Mouse (Mus musculus) limb, embryonic 12.5 days (tissue): ENCODE measurements around the gene Polr3h. TPM values are rescaled to one million over a fixed set of nuclear protein-coding genes. Genes with fewer than 3 reads are reported as not detected.

Source experiments
- ATAC-seq: fragments of 200-750 bp; cut with Nextera tagmentation; 2 replicates; pipeline ENCODE4 v1.8.0; 2017; ENCODE audit warnings: low read depth, moderate TSS enrichment; ENCODE audit not compliant: insufficient number of reproducible peaks, insufficient read depth, low FRiP score, low TSS enrichment
- H3K27ac ChIP-seq: fragments of 300-500 bp; sonication (generic); 2 replicates; pipeline ENCODE4 v1.5.1; 2016; ENCODE audit warnings: mild to moderate bottlenecking, moderate library complexity
- H3K27me3 ChIP-seq: fragments of 300-500 bp; sonication (generic); 2 replicates; pipeline ENCODE4 v1.6.1; 2016; ENCODE audit warnings: mild to moderate bottlenecking, moderate library complexity
- H3K36me3 ChIP-seq: fragments of 300-500 bp; sonication (generic); 2 replicates; pipeline ENCODE4 v1.6.1; 2016; ENCODE audit warnings: mild to moderate bottlenecking, moderate library complexity
- H3K4me1 ChIP-seq: fragments of 300-500 bp; sonication (generic); replicated peaks from 2 replicates; pipeline ENCODE4 v1.6.1; 2016
- H3K4me2 ChIP-seq: fragments of 300-500 bp; sonication (generic); 2 replicates; pipeline ENCODE4 v1.6.1; 2016; ENCODE audit warnings: mild to moderate bottlenecking, moderate library complexity
- H3K4me3 ChIP-seq: fragments of 300-500 bp; sonication (generic); replicated peaks from 2 replicates; pipeline ENCODE4 v1.5.1; 2016; ENCODE audit warnings: mild to moderate bottlenecking
- H3K9ac ChIP-seq: fragments of 300-500 bp; sonication (generic); replicated peaks from 2 replicates; pipeline ENCODE4 v1.6.1; 2016; ENCODE audit warnings: mild to moderate bottlenecking, moderate library complexity
- H3K9me3 ChIP-seq: fragments of 300-500 bp; sonication (generic); 2 replicates; pipeline ENCODE4 v1.6.1; 2016; ENCODE audit warnings: mild to moderate bottlenecking, moderate library complexity
- WGBS: fragments of 180-500 bp; shearing (Covaris S2); methylation state at CpG from one replicate; pipeline ENCODE4 v1.1.7; 2016; 5-methylcytosine and 5-hydroxymethylcytosine counted together
- polyA plus RNA-seq: library from polyadenylated mRNA; unstranded; fragments of >200 nt; fragmentation: Nextera tagmentation; extraction: Ambion mirVana; gene quantifications from 2 replicates; pipeline ENCODE4 v1.2.1, GENCODE M21; 2016

Polr3h gene
- polyA plus RNA-seq, 1 experiment from 2014 or later = 62.4 TPM

DNA sequence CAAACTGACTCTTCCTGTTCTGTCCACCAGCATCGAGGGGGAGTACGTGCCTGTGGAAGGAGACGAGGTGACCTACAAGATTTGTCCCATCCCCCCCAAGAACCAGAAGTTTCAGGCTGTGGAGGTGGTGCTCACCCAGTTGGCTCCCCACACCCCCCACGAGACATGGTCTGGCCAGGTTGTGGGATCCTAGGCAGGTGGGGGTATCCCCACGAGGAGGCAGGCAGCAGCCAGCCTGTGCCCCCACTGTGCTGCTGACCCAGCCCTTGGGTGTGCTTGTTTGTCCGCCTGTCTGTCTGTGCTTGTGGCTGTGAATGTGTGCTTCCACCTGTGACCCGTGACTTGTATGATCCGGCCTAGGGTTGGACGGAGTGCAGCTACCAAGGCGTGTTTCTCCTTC lies 23.0 kb upstream of the Polr3h start:
- Histone ChIP-seq H3K27ac (no peak overlapping the region), H3K9ac (no peak overlapping the region), H3K27me3 (no peaks in the 10 kb centered on the region), H3K4me1 (no peaks in the 10 kb centered on the region), H3K9me3 (no peaks in the 10 kb centered on the region), H3K4me3 (no peak overlapping the region), H3K4me2 (no peak overlapping the region), H3K36me3 (peaks cover 4% of the 10 kb centered on the region)
- WGBS = 81% methylated on average over 10 of the region's 10 CpGs
- no peak for ATAC-seq

DNA sequence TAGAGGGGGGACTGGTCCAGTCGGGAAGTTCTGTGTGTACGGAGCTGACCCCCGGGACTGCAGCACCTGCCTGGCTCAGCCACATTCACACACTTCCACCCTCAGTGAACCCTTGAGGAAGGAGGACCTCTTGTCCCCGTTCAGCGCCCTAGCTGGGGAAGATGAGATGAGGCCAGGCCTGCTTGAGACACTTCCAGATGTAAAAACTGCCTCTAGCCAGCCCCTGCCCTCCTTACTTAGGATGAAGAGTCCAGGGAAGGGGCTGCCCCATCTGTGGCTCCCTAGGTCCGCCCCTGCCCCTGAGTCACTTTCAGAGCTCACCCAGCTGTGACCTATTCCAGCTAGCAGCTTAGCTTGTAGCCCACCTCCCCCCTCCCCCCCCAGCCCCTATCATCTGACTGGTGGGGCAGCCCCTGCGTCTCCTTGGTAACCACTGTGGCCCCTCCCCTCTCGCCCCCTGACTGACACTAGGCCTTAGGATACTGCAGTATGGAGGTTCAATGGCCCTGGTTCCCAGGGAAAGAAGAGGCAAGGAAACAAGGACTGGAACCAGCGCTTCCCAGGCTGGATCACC lies 17.2 kb upstream of the Polr3h start:
- 0 out of 2 replicates have a peak, but pooled peaks cover 3% of the 10 kb centered on the region for H3K36me3 ChIP-seq
- 0 out of 2 replicates have a peak, but pooled peaks have one; percentile 24 for ATAC-seq
- 0 out of 2 replicates have a peak overlapping the region, but pooled peaks have one; percentile 18 for H3K9ac ChIP-seq
- no peak overlapping the region for H3K4me3 ChIP-seq
- H3K9me3 ChIP-seq = no peaks in the 10 kb centered on the region
- H3K4me1 ChIP-seq = peaks cover 15% of the 10 kb centered on the region
- 16% methylated on average over 9 of the region's 9 CpGs for WGBS
- no peak overlapping the region for H3K27ac ChIP-seq
- H3K4me2 ChIP-seq = no peak overlapping the region
- H3K27me3 ChIP-seq = no peaks in the 10 kb centered on the region

DNA sequence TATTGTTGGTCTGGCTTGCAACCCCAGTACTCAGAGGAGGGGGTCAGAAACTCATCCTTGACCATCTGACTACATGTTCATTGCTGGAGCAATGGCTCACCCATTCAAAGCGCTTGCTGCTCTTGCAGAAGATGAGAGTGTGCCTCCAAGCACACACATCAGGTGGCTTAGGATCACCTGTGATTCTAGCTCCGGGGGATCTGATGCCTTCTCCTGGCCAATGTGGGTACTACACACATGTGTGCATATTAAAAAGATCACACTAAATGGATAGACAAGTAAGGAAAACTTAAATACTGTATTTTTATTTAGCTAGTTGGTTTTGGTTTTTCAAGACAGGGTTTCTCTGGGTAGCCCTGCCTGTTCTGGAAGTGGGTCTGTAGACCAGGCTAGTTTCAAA lies 15.0 kb upstream of the Polr3h start:
- Histone ChIP-seq H3K9me3 (no peaks in the 10 kb centered on the region), H3K27me3 (peaks cover 7% of the 10 kb centered on the region), H3K4me2 (no peak overlapping the region), H3K4me1 (peaks cover 38% of the 10 kb centered on the region), H3K27ac (no peak overlapping the region), H3K4me3 (no peak overlapping the region), H3K36me3 (no peaks in the 10 kb centered on the region), H3K9ac (no peak overlapping the region)
- no peak for ATAC-seq
- WGBS = 87% methylated on average over 2 of the region's 2 CpGs

DNA sequence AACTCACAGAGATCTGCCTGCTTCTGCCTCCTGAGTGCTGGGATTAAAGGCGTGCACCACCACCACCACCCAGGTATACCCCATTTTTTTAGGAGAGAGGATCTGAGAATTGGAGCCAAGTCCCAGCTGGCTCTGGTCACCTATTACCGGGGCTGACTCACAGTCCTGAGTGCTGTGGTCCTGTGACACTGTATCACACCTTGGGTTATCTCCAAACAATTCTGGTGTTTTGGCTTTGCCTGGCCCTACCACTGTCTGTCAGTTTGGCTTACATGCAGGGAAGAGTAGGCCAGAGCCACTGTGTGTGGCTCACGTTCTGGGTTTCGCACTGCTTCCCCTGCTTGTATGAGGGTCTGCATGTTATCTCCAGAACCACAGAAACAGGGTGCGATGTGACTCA lies 14.2 kb upstream of the Polr3h start:
- Histone ChIP-seq H3K9me3 (no peaks in the 10 kb centered on the region), H3K36me3 (no peaks in the 10 kb centered on the region), H3K4me2 (no peak overlapping the region), H3K4me1 (peaks cover 40% of the 10 kb centered on the region), H3K9ac (no peak overlapping the region), H3K4me3 (no peak overlapping the region), H3K27me3 (peaks cover 7% of the 10 kb centered on the region), H3K27ac (no peak overlapping the region)
- ATAC-seq = no peak
- 91% methylated on average over 5 of the region's 5 CpGs for WGBS

DNA sequence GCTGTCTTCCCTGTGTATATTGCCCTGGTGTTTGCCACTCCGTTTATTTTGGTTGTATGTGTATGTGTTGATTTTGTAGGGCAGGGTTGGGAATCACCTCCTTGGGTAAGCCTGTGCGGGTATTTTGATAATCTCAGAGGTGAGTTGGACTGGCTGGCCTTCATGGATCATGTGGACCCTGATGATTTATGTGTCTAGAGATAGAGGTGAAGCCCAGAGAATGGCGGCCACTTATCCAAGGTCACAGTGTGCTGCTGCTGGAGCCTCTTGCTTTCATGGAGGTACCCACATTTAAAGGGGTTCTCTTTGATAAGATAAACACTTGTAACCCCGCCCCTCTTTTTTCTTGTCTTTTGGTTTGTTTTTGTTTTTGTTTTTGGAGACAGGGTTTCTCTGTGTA lies 13.7 kb upstream of the Polr3h start:
- peaks cover 40% of the 10 kb centered on the region for H3K4me1 ChIP-seq
- no peak overlapping the region for H3K27ac ChIP-seq
- no peaks in the 10 kb centered on the region for H3K36me3 ChIP-seq
- H3K9ac ChIP-seq = no peak overlapping the region
- H3K27me3 ChIP-seq = peaks cover 7% of the 10 kb centered on the region
- WGBS = 88% methylated on average over 4 of the region's 4 CpGs
- ATAC-seq = no peak
- no peaks in the 10 kb centered on the region for H3K9me3 ChIP-seq
- H3K4me2 ChIP-seq = no peak overlapping the region
- no peak overlapping the region for H3K4me3 ChIP-seq

DNA sequence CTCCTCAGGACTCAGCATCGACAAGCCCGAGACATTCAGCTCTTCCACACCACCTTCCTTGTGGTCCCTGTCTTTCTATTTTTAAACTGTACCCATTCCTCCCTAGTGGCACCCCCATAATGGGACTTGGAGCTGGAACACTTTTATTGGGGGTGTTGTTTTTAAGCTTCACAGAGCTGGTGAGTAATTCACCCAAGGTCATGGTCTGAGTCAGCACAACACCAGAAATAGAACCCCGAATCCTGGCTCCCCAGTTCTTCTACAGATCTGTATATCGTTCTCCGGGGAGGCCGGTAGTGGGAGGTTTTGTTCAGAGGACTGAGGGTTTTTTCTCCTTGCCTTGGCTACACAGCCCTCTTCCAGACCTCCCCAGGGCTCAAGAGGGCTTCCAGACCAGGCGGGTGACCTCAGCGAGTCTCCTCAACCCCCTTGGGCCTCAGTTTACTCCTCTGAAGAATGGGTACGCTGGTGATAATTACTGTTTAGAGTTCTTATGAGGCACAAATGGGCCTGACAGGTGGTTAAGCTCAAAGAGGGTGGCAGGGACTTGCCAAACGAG lies 13.2 kb upstream of the Polr3h start:
- Histone ChIP-seq H3K4me1 (peaks cover 40% of the 10 kb centered on the region), H3K9ac (no peak overlapping the region), H3K9me3 (no peaks in the 10 kb centered on the region), H3K27me3 (peaks cover 7% of the 10 kb centered on the region), H3K27ac (no peak overlapping the region), H3K4me3 (no peak overlapping the region), H3K4me2 (no peak overlapping the region), H3K36me3 (no peaks in the 10 kb centered on the region)
- no peak for ATAC-seq
- 85% methylated on average over 10 of the region's 10 CpGs for WGBS

DNA sequence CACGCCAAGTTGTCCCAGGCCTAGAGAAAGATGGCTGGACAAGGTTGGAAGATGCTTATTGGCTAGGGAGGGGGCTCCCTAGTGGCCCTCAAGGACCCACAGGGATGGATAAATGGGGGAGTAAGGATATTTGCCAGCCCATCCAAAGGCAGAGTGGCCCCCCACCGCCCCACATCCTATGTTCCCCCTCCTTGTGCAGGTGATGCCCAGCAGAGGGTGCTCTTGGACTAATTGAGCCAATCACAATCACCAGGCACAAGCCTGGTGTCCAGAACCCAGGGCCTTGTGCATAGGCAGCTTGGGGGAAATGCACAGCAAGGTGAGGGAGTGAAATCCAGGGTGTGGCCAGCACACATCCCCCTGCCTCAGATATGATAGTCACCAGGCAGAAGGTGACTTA lies 12.2 kb upstream of the Polr3h start:
- WGBS = 37% methylated on average over 2 of the region's 2 CpGs
- ATAC-seq = no peak
- no peak overlapping the region for H3K4me3 ChIP-seq

DNA sequence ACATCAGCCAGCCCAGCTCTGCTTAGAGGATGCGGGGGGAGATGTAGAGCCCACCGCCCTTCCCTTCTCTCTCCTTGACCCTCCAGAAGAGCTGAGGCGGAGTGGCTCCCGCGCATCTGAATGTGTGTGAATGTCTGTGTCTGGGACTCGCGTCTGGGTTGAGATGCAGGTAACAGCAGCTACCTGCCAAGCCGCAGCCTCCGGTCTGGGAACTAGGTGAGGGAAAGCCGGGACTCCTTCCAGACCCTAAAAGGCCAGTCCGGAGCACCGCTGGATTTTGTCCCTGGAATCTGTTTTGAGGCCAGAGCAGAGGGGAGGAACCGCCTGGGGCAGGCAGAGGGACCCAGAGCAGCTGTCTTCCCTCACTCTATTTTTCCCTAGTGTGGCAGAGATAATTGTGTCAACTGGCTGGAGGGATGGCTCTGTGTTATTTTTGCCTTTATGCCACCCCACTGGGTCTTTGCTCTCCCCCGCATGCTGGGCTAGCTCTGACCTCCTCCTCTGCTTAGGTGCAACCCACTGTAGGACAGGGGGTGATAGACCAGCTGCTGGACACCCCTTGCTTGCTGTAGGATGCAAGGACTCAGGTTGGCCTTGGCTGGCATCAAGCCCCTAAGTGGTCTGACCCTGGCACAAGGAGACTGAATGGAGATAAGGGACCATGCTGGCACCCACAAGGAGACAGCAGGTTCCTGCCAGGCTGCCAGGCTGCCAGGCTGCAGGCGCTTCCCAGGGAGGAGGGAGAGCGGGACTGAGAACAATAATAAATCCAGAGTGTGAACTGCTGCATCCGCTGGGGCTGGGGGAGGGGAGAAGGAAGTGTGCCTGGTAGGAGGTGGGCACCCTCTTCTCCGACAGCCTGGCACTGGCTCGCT lies 11.3 kb upstream of the Polr3h start:
- peak; percentile 18; the same call in 1 of the 2 replicates for ATAC-seq
- Histone ChIP-seq H3K9me3 (no peaks in the 10 kb centered on the region), H3K4me3 (peak overlapping the region; percentile 49), H3K4me1 (peaks cover 32% of the 10 kb centered on the region), H3K36me3 (no peaks in the 10 kb centered on the region), H3K27me3 (peaks cover 7% of the 10 kb centered on the region), H3K9ac (peak overlapping the region; percentile 61), H3K27ac (no peak overlapping the region), H3K4me2 (peak overlapping the region; percentile 72)
- WGBS = 11% methylated on average over 19 of the region's 19 CpGs

More for the DNA sequence above, 12.2 kb upstream of the Polr3h start:
- H3K27ac ChIP-seq = no peak overlapping the region
- no peak overlapping the region for H3K9ac ChIP-seq
- peaks cover 7% of the 10 kb centered on the region for H3K27me3 ChIP-seq
- peaks cover 36% of the 10 kb centered on the region for H3K4me1 ChIP-seq
- no peaks in the 10 kb centered on the region for H3K36me3 ChIP-seq
- no peaks in the 10 kb centered on the region for H3K9me3 ChIP-seq
- no peak overlapping the region; the same call in 1 of the 2 replicates for H3K4me2 ChIP-seq

DNA sequence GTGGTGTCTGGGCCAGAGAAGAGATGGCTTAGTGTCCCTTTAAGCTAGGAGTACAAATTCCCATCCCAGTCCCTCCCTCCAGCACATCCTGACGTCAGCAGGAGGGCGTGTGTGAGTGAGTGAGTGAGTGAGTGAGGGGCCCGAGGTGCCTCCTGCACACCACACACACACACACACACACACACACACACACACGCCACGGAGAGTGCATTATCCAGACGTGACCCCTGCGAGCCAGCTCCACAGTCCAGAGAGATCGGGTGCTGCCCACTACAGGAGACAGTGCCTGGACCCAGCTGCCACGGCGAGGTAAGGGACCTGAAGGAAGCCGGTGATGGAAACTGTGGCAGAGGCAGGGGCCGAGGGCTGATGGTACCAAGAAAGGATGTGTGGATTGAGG lies 10.6 kb upstream of the Polr3h start, which contains the start of gene Csdc2:
Csdc2 (plus strand) TSS at position 81 of the 400 bp plus-strand sequence.
- Histone ChIP-seq H3K36me3 (no peaks in the 10 kb centered on the region), H3K27me3 (peaks cover 7% of the 10 kb centered on the region), H3K9ac (peak within 1 kb of the TSS; percentile 61), H3K4me1 (peaks cover 32% of the 10 kb centered on the region), H3K4me2 (peak within 1 kb of the TSS; percentile 72), H3K4me3 (peak within 1 kb of the TSS; percentile 49), H3K27ac (0 out of 2 replicates have a peak within 1 kb of the TSS, but pooled peaks have one; percentile 56), H3K9me3 (no peaks in the 10 kb centered on the region)
- peak; percentile 55 for ATAC-seq
- 0% methylated on average over 12 of the region's 12 CpGs for WGBS

DNA sequence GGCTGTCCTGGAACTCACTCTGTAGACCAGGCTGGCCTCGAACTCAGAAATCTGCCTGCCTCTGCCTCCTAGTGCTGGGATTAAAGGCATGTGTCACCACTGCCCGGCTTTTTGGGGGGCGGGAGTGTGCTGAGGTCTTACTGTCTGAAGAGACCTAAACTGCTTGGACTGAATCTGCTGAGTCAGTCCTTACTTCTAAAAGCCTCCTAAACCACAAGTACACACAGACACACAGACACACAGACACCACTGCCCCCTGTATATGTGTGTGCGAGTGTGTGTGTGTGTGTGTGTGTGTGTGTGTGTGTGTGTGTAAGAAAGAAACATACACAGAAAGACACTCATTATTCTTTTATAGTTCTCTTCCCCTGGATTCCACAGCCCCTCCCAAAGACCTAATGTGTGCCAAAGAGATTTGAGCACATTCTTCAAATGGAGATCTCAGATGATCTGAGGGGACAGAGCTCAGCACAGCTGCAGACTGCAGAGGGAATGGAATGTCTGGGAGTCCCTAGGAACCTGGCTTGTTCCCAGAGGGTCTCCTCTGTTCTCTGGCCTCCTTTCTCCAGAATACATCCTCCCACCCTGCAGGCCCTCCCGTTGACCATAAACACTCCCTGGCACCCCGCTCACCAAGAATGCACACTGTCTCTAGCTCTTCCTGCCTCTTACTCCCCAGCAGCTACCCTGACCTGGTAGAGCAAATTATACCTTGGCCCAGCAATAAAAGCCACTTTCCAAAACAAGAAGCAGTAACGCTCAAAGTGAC lies 10.0 kb upstream of the Polr3h start:
- no peaks in the 10 kb centered on the region for H3K9me3 ChIP-seq
- 50% methylated on average over 7 of the region's 7 CpGs for WGBS
- H3K9ac ChIP-seq = peak overlapping the region; percentile 61; the same call in 1 of the 2 replicates
- H3K27ac ChIP-seq = 0 out of 2 replicates have a peak overlapping the region, but pooled peaks have one; percentile 56
- peak overlapping the region; percentile 72 for H3K4me2 ChIP-seq
- peaks cover 32% of the 10 kb centered on the region for H3K4me1 ChIP-seq
- H3K36me3 ChIP-seq = no peaks in the 10 kb centered on the region
- ATAC-seq = no peak
- H3K4me3 ChIP-seq = peak overlapping the region; percentile 49
- peaks cover 7% of the 10 kb centered on the region for H3K27me3 ChIP-seq
